Mouse (Mus musculus): Measurements from ENCODE around the gene Osbpl9. TPM values are rescaled to one million over a fixed set of nuclear protein-coding genes. Genes with fewer than 3 reads are reported as not detected.

Gene Osbpl9
- polyA plus RNA-seq, 1 experiment from 2014 or later, result 59.6 TPM

DNA sequence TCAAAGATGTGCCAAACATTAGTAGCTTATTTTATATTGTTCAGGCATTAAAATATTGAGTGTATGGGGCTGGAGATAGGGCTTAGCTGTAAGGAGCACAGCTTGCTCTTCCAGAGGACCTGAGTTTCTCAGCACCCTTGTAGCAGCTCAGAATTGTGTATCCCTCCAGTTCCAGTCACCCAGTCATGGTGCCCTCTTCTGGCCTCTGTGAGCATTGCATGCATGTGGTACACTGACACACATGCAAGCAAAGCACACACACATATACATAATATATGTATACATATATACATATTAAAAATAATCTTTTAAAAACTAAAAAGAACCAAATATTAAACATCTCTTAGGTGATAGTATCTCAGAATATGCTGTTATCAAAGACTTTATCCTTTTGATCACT lies 165.7 kb downstream of the Osbpl9 start:
- Histone ChIP-seq H3K36me3 (replicated peaks) (peaks cover 81% of the 10 kb centered on the region), H3K27me3 (ENCODE audit: poor library complexity, severe bottlenecking) (no peaks in the 10 kb centered on the region), H3K27ac (no peak overlapping the region), H3K9me3 (no peaks in the 10 kb centered on the region), H3K4me3 (no peak overlapping the region), H3K4me1 (no peaks in the 10 kb centered on the region)
- DNase-seq (ENCODE audit: extremely low spot score, low spot score), result peak; percentile 71

DNA sequence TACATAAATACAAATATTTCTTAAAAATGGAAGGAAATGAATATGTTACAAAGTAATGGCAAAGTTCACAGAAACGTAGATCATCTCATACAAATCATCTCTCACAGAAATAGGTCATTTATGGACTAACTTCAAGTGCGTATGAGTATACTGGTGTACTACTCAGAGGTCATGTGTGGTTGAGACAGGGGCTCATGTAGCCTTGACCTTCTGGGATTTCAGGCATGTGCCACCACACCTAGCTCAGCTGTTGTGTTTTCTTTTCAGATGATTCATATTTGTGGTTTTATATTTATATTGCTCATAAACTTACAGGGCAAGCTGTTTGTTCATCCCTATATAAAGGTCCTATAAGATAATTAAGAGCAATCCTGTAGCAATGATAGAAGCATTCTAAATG lies 171.8 kb downstream of the Osbpl9 start:
- 94% methylated on average over 2 of the region's 2 CpGs for WGBS
- H3K4me3 ChIP-seq, result no peak overlapping the region

DNA sequence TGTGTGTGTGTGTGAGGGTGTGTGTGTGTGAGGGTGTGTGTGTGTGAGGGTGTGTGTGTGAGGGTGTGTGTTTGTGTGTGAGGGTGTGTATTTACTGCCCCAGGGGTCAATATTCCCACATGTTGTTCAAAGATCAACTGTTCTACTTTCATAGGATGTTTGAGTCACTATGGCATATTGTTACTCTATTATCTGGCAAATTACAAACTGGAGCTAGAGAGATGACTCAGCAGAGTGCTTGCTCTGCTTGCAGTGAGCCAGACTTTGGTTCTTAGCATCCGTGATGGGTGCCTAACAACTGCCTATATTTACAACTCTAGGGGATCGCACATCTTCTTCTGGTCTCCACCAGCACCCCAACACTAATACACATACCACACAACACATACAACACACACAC lies 172.2 kb downstream of the Osbpl9 start:
- WGBS, result 94% methylated on average over 2 of the region's 2 CpGs
- H3K27me3 ChIP-seq (ENCODE audit: poor library complexity, severe bottlenecking), result no peaks in the 10 kb centered on the region
- no peak for DNase-seq (ENCODE audit: extremely low spot score, low spot score)
- H3K36me3 ChIP-seq (replicated peaks), result peaks cover 87% of the 10 kb centered on the region
- H3K9me3 ChIP-seq, result no peaks in the 10 kb centered on the region
- H3K4me1 ChIP-seq, result peaks cover 6% of the 10 kb centered on the region; the same call in 1 of the 2 replicates
- H3K4me3 ChIP-seq, result no peak overlapping the region
- no peak overlapping the region for H3K27ac ChIP-seq

More for the DNA sequence above, 171.8 kb downstream of the Osbpl9 start:
- Histone ChIP-seq H3K4me1 (peaks cover 6% of the 10 kb centered on the region; the same call in 1 of the 2 replicates), H3K36me3 (replicated peaks) (peaks cover 85% of the 10 kb centered on the region), H3K27me3 (ENCODE audit: poor library complexity, severe bottlenecking) (no peaks in the 10 kb centered on the region), H3K9me3 (no peaks in the 10 kb centered on the region), H3K27ac (no peak overlapping the region)
- DNase-seq (ENCODE audit: extremely low spot score, low spot score), result no peak

DNA sequence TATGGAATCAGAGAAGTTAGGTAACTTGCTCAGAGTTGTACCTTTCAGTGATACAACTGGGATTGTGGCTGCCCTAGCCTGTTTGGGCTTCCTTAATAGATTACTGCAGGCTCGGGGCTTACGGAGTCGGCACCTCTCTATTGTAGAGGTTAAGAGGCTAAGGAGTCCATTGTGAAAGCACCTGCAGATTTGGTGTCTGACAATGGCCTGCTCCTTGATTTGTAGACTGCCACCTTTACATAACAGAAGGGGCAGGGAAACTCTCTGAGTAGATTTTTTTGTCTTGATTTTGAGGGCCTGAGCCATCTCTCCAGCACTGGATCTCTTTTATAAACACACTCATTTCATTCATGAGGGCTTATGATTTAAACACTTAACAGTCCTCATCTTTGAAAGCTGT lies 175.5 kb downstream of the Osbpl9 start:
- H3K4me1 ChIP-seq, result peaks cover 6% of the 10 kb centered on the region; the same call in 1 of the 2 replicates
- H3K36me3 ChIP-seq (replicated peaks), result peaks cover 77% of the 10 kb centered on the region
- H3K27ac ChIP-seq, result no peak overlapping the region
- H3K9me3 ChIP-seq, result no peaks in the 10 kb centered on the region
- H3K27me3 ChIP-seq (ENCODE audit: poor library complexity, severe bottlenecking), result no peaks in the 10 kb centered on the region
- WGBS, result 38% methylated on average over 3 of the region's 3 CpGs
- no peak for DNase-seq (ENCODE audit: extremely low spot score, low spot score)
- H3K4me3 ChIP-seq, result no peak overlapping the region

DNA sequence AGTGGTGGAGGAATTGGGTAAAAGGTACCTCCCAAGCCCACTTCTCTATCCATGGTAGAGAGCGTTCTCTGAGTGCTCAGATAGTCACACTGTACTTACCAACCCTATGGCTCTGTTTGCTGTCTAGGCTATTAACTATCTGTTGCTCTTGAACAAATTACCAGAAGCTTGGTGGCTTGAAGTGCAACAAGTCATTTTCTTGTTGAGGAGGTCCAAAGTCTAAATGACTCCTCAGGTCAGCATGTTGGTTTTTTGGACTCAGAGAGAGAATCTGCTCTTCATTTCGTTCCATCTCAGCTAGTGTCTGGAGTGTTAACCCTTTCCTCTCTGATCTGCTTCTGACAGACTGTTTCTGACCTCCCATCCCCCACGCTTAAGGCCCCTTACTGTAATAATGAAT lies 177.0 kb downstream of the Osbpl9 start:
- no peak overlapping the region for H3K4me3 ChIP-seq
- peaks cover 6% of the 10 kb centered on the region; the same call in 1 of the 2 replicates for H3K4me1 ChIP-seq
- H3K27me3 ChIP-seq (ENCODE audit: poor library complexity, severe bottlenecking), result no peaks in the 10 kb centered on the region
- DNase-seq (ENCODE audit: extremely low spot score, low spot score), result no peak
- no peaks in the 10 kb centered on the region for H3K9me3 ChIP-seq
- 68% methylated on average over 3 of the region's 3 CpGs for WGBS
- H3K27ac ChIP-seq, result no peak overlapping the region
- H3K36me3 ChIP-seq (replicated peaks), result peaks cover 73% of the 10 kb centered on the region

DNA sequence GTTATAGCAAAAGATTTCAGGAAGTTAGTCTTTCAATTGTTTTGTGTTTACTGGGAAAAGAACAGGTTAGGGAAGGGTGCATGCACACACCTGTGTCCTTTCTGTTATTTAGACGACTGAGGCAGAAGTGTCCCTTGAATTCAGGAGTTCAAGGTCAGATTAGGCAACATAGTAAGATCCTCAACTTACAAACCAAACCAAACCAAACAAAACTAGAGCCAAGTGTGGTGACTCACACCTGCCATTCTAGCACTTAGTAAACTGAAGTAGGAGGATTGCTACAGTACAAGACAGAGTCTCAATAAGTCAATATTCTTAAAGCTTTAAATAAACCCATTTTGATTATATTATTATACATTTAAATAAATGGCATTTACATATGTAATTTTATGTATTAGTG lies 180.1 kb downstream of the Osbpl9 start:
- Histone ChIP-seq H3K4me3 (no peak overlapping the region), H3K27me3 (ENCODE audit: poor library complexity, severe bottlenecking) (no peaks in the 10 kb centered on the region), H3K36me3 (replicated peaks) (peaks cover 73% of the 10 kb centered on the region), H3K4me1 (peaks cover 6% of the 10 kb centered on the region; the same call in 1 of the 2 replicates), H3K9me3 (no peaks in the 10 kb centered on the region), H3K27ac (no peak overlapping the region)
- 82% methylated on average over 1 of the region's 1 CpGs for WGBS
- no peak for DNase-seq (ENCODE audit: extremely low spot score, low spot score)

DNA sequence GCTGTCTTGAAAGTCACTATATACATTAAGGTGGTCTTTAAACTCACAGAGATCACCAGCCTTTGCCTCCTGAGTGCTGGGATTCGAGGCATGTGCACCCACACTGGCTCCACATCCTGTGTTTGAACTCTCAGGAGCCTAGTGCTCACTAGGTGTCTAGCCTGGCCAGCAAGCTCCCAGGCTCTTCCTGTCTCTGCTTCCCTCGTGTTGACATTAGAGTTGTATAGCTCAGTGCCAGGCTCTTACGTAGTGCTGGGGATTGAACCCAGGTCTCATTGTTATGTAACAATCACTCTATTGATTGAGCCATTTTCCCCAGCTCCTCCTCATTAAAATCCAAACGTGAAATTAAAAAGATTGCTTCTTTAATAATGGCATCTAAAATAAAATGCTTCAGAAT lies 182.8 kb downstream of the Osbpl9 start:
- Histone ChIP-seq H3K4me1 (no peaks in the 10 kb centered on the region), H3K27me3 (ENCODE audit: poor library complexity, severe bottlenecking) (no peaks in the 10 kb centered on the region), H3K36me3 (replicated peaks) (peaks cover 58% of the 10 kb centered on the region), H3K4me3 (no peak overlapping the region), H3K27ac (no peak overlapping the region), H3K9me3 (no peaks in the 10 kb centered on the region)
- DNase-seq (ENCODE audit: extremely low spot score, low spot score), result no peak
- 79% methylated on average over 4 of the region's 4 CpGs for WGBS

DNA sequence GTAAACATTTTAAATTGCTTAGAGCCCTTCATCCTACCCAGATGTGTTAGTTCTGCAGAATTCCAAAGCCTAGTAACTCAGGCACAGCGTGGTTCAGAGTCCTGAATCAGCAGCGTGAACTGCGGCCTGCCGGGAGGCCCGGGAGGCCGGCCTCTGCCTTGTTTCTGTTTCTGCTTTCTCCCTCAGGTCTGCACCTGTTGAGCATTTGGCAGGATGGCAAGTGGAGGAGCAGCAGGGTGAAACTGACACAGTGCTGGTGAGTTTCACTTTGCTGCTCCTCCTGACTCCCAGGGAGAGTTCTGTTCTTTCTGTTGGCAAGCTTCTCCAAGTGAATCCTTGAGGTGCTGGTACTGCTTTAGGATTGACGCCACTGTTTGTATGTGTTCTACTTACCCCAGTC lies 184.6 kb downstream of the Osbpl9 start:
- H3K27me3 ChIP-seq (ENCODE audit: poor library complexity, severe bottlenecking), result no peaks in the 10 kb centered on the region
- H3K36me3 ChIP-seq (replicated peaks), result peaks cover 62% of the 10 kb centered on the region
- no peaks in the 10 kb centered on the region for H3K4me1 ChIP-seq
- no peak overlapping the region for H3K4me3 ChIP-seq
- 66% methylated on average over 7 of the region's 7 CpGs for WGBS
- H3K27ac ChIP-seq, result no peak overlapping the region
- no peak for DNase-seq (ENCODE audit: extremely low spot score, low spot score)
- H3K9me3 ChIP-seq, result no peaks in the 10 kb centered on the region

DNA sequence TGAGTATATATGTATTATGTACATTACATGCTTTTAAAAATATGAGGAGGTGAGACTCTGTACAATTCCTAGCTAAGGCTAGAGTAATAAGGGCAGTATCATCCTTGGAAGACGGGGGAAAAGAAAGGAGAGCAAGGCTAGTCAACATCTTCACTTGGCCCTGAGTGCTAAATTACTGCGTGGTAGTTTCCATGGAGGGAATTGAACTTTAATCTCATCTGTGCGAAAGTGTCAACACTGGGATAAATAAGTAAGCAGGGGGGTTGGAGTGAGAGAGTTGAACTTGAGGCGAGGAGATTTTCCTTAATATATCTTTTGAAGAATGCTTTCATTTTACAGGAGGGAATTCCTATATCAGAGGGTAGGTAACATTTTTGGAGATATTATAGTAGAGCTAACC lies 188.0 kb downstream of the Osbpl9 start:
- no peak overlapping the region for H3K27ac ChIP-seq
- no peaks in the 10 kb centered on the region for H3K9me3 ChIP-seq
- WGBS, result 93% methylated on average over 4 of the region's 4 CpGs
- H3K4me3 ChIP-seq, result no peak overlapping the region
- H3K36me3 ChIP-seq (replicated peaks), result peaks cover 42% of the 10 kb centered on the region
- no peak for DNase-seq (ENCODE audit: extremely low spot score, low spot score)
- no peaks in the 10 kb centered on the region for H3K4me1 ChIP-seq
- no peaks in the 10 kb centered on the region for H3K27me3 ChIP-seq (ENCODE audit: poor library complexity, severe bottlenecking)

MicroRNAs within 50 kb of the gene (microRNA counts, 519-probe panel; counts per million panel counts)
- 341 counts per million, percentile 65 among the panel's probes with 10 or more counts for microRNA mmu-miR-761

Small RNA genes lying within 50 kb of the gene (microRNA-seq; reads per million reads assigned to microRNA genes)
- not detected for gene Mir761

Other genes starting within 250 kb of the Osbpl9 start
- 72.9 and 73.1 TPM in 2 replicates for gene Nrd1, start 201.6 kb downstream of the Osbpl9 start, polyA plus RNA-seq (2016; fragmentation: Nextera tagmentation; extraction: Ambion mirVana)
- gene Calr4, start 32.2 kb upstream of the Osbpl9 start, polyA plus RNA-seq (2016; fragmentation: Nextera tagmentation; extraction: Ambion mirVana), result 0.10 TPM in 1 of 2 replicates, not detected in the other
- 32.8 and 33.2 TPM in 2 replicates for gene Eps15, start 78.0 kb upstream of the Osbpl9 start, polyA plus RNA-seq (2016; fragmentation: Nextera tagmentation; extraction: Ambion mirVana)
- 4.2 and 4.9 TPM in 2 replicates for gene Ttc39a, start 204.4 kb upstream of the Osbpl9 start, polyA plus RNA-seq (2016; fragmentation: Nextera tagmentation; extraction: Ambion mirVana)

All from forebrain, embryonic 10.5 days (tissue).